Mouse (Mus musculus): ENCODE data around the gene Loxl1. TPM values are rescaled to one million over a fixed set of nuclear protein-coding genes. Genes with fewer than 3 reads are reported as not detected.
"Not testable (repeated sequence)": the region's sequence is repeated elsewhere in the genome, so short reads cannot be mapped to it uniquely, and the experiment has no call there.

Gene Loxl1
- polyA plus RNA-seq, 1 experiment from 2014 or later, result 1.2 TPM

GRCm38 (mm10) chr9:58275115-58275774 is 37.7 kb downstream of the Loxl1 start:
- no peaks in the 10 kb centered on the region for H3K9me3 ChIP-seq (ENCODE audit: control insufficient read depth, low read length)
- H3K9ac ChIP-seq (replicated peaks; ENCODE audit: low read depth, low read length), result no peak overlapping the region
- no peak overlapping the region for H3K27ac ChIP-seq (ENCODE audit: low read depth, low read length)
- peaks cover 7% of the 10 kb centered on the region; the same call in 1 of the 2 replicates for H3K4me1 ChIP-seq (ENCODE audit: control insufficient read depth, insufficient read depth, low read length)
- H3K27me3 ChIP-seq (ENCODE audit: control insufficient read depth, insufficient read depth, low read length), result no peaks in the 10 kb centered on the region
- no peak overlapping the region for H3K4me2 ChIP-seq (ENCODE audit: low read depth, low read length)
- H3K36me3 ChIP-seq (ENCODE audit: control insufficient read depth, insufficient read depth, low read length), result no peaks in the 10 kb centered on the region
- no peak overlapping the region for H3K4me3 ChIP-seq (ENCODE audit: low read depth, low read length)
- WGBS, result 38% methylated on average over 8 of the region's 8 CpGs
- no peak for ATAC-seq (ENCODE audit: low read depth)

DNA sequence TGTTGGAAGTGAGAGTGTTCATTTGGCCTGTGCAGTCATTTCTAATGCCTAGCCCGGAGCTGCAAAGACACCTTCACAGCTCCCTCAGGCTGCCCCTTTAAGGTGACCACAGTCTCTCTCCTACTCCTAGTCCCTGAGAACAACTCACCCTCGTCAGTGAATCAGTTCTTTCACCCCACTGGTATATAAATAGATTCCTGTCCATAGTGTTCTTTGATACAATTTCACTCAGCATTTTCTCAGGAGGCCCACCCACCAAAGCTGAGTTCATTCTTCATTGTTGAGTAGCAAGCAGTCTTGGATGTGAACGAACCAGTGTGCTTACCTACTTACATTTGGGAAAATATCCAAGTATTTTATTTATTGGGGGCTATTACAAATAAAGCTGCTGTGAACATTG is 38.4 kb downstream of the Loxl1 start:
- no peak for ATAC-seq (ENCODE audit: low read depth)
- H3K4me3 ChIP-seq (ENCODE audit: low read depth, low read length), result no peak overlapping the region
- no peak overlapping the region for H3K9ac ChIP-seq (replicated peaks; ENCODE audit: low read depth, low read length)
- no peaks in the 10 kb centered on the region for H3K9me3 ChIP-seq (ENCODE audit: control insufficient read depth, low read length)
- no peaks in the 10 kb centered on the region for H3K36me3 ChIP-seq (ENCODE audit: control insufficient read depth, insufficient read depth, low read length)
- no peak overlapping the region for H3K4me2 ChIP-seq (ENCODE audit: low read depth, low read length)
- H3K27ac ChIP-seq (ENCODE audit: low read depth, low read length), result 0 out of 2 replicates have a peak overlapping the region, but pooled peaks have one; percentile 2
- H3K4me1 ChIP-seq (ENCODE audit: control insufficient read depth, insufficient read depth, low read length), result peaks cover 7% of the 10 kb centered on the region; the same call in 1 of the 2 replicates
- no peaks in the 10 kb centered on the region for H3K27me3 ChIP-seq (ENCODE audit: control insufficient read depth, insufficient read depth, low read length)
- WGBS, result 39% methylated on average over 3 of the region's 3 CpGs

GRCm38 (mm10) chr9:58274101-58274604 is 38.8 kb downstream of the Loxl1 start:
- Histone ChIP-seq H3K9ac (replicated peaks; ENCODE audit: low read depth, low read length) (no peak overlapping the region), H3K27me3 (ENCODE audit: control insufficient read depth, insufficient read depth, low read length) (no peaks in the 10 kb centered on the region), H3K9me3 (ENCODE audit: control insufficient read depth, low read length) (no peaks in the 10 kb centered on the region), H3K4me1 (ENCODE audit: control insufficient read depth, insufficient read depth, low read length) (peaks cover 7% of the 10 kb centered on the region; the same call in 1 of the 2 replicates), H3K4me2 (ENCODE audit: low read depth, low read length) (no peak overlapping the region), H3K36me3 (ENCODE audit: control insufficient read depth, insufficient read depth, low read length) (no peaks in the 10 kb centered on the region), H3K4me3 (ENCODE audit: low read depth, low read length) (no peak overlapping the region), H3K27ac (ENCODE audit: low read depth, low read length) (no peak overlapping the region)
- 85% methylated on average over 7 of the region's 7 CpGs for WGBS
- ATAC-seq (ENCODE audit: low read depth), result no peak

GRCm38 (mm10) chr9:58272855-58273254 is 40.1 kb downstream of the Loxl1 start:
- no peak for ATAC-seq (ENCODE audit: low read depth)
- H3K4me3 ChIP-seq (ENCODE audit: low read depth, low read length), result no peak overlapping the region
- 75% methylated on average over 9 of the region's 9 CpGs for WGBS
- H3K9me3 ChIP-seq (ENCODE audit: control insufficient read depth, low read length), result no peaks in the 10 kb centered on the region
- H3K4me1 ChIP-seq (ENCODE audit: control insufficient read depth, insufficient read depth, low read length), result peaks cover 7% of the 10 kb centered on the region; the same call in 1 of the 2 replicates
- no peak overlapping the region for H3K4me2 ChIP-seq (ENCODE audit: low read depth, low read length)
- no peak overlapping the region for H3K9ac ChIP-seq (replicated peaks; ENCODE audit: low read depth, low read length)
- H3K27me3 ChIP-seq (ENCODE audit: control insufficient read depth, insufficient read depth, low read length), result no peaks in the 10 kb centered on the region
- H3K27ac ChIP-seq (ENCODE audit: low read depth, low read length), result no peak overlapping the region
- no peaks in the 10 kb centered on the region for H3K36me3 ChIP-seq (ENCODE audit: control insufficient read depth, insufficient read depth, low read length)

DNA sequence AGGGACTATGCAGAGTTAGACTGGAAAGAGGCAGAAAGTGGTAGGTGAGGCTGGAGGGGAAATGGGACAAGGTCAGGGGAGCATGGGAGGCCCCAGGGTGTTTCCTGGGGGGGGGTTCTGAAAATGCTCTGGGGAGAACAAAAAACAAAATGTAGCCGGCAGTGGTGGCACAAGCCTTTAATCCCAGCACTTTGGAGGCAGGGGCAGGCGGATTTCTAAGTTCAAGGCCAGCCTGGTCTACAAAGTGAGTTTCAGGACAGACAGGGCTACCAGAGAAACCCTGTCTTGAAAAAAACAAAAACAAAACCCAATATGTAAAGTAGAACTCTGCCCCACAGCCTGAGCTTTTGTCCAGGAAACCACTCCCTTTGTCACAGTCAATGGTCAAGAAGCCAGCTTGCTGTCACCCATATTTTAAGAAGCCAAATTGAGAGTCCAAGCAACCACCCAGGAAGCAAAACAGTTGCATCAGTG is 40.9 kb downstream of the Loxl1 start:
- peaks cover 7% of the 10 kb centered on the region; the same call in 1 of the 2 replicates for H3K4me1 ChIP-seq (ENCODE audit: control insufficient read depth, insufficient read depth, low read length)
- H3K9ac ChIP-seq (replicated peaks; ENCODE audit: low read depth, low read length), result no peak overlapping the region
- H3K4me2 ChIP-seq (ENCODE audit: low read depth, low read length), result no peak overlapping the region
- H3K27ac ChIP-seq (ENCODE audit: low read depth, low read length), result no peak overlapping the region
- no peaks in the 10 kb centered on the region for H3K9me3 ChIP-seq (ENCODE audit: control insufficient read depth, low read length)
- H3K36me3 ChIP-seq (ENCODE audit: control insufficient read depth, insufficient read depth, low read length), result no peaks in the 10 kb centered on the region
- 81% methylated on average over 2 of the region's 2 CpGs for WGBS
- ATAC-seq (ENCODE audit: low read depth), result no peak
- H3K27me3 ChIP-seq (ENCODE audit: control insufficient read depth, insufficient read depth, low read length), result no peaks in the 10 kb centered on the region
- no peak overlapping the region for H3K4me3 ChIP-seq (ENCODE audit: low read depth, low read length)

GRCm38 (mm10) chr9:58271551-58271950 is 41.4 kb downstream of the Loxl1 start:
- not testable (repeated sequence) for ATAC-seq (ENCODE audit: low read depth); H3K27me3 ChIP-seq (ENCODE audit: control insufficient read depth, insufficient read depth, low read length); H3K27ac ChIP-seq (ENCODE audit: low read depth, low read length); H3K9me3 ChIP-seq (ENCODE audit: control insufficient read depth, low read length); H3K4me3 ChIP-seq (ENCODE audit: low read depth, low read length); H3K4me1 ChIP-seq (ENCODE audit: control insufficient read depth, insufficient read depth, low read length); H3K4me2 ChIP-seq (ENCODE audit: low read depth, low read length); H3K9ac ChIP-seq (replicated peaks; ENCODE audit: low read depth, low read length); H3K36me3 ChIP-seq (ENCODE audit: control insufficient read depth, insufficient read depth, low read length)
- 91% methylated on average over 9 of the region's 9 CpGs for WGBS

DNA sequence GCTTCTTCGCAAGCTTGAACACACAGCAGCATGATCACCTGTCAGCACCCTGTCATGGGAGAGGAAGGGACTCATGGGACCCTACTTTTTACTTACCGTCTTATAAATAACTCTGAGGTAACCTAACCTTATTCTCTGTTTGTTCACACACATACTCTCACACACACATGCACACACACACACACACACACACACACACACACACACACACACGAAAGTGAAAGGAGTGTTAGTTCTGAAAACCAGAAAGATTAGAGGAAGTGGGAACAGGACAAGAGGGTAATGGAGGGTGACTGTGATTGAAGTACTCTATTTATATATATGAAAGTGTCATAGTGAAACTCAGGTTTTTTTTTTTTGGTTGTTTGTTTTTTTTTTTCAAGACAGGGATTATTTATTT is 41.9 kb downstream of the Loxl1 start:
- H3K4me3 ChIP-seq (ENCODE audit: low read depth, low read length), result no peak overlapping the region
- H3K9ac ChIP-seq (replicated peaks; ENCODE audit: low read depth, low read length), result no peak overlapping the region
- no peaks in the 10 kb centered on the region for H3K27me3 ChIP-seq (ENCODE audit: control insufficient read depth, insufficient read depth, low read length)
- no peak for ATAC-seq (ENCODE audit: low read depth)
- peaks cover 7% of the 10 kb centered on the region; the same call in 1 of the 2 replicates for H3K4me1 ChIP-seq (ENCODE audit: control insufficient read depth, insufficient read depth, low read length)
- no peak overlapping the region for H3K4me2 ChIP-seq (ENCODE audit: low read depth, low read length)
- no peaks in the 10 kb centered on the region for H3K36me3 ChIP-seq (ENCODE audit: control insufficient read depth, insufficient read depth, low read length)
- WGBS, result 94% methylated on average over 3 of the region's 3 CpGs
- H3K27ac ChIP-seq (ENCODE audit: low read depth, low read length), result no peak overlapping the region
- no peaks in the 10 kb centered on the region for H3K9me3 ChIP-seq (ENCODE audit: control insufficient read depth, low read length)

DNA sequence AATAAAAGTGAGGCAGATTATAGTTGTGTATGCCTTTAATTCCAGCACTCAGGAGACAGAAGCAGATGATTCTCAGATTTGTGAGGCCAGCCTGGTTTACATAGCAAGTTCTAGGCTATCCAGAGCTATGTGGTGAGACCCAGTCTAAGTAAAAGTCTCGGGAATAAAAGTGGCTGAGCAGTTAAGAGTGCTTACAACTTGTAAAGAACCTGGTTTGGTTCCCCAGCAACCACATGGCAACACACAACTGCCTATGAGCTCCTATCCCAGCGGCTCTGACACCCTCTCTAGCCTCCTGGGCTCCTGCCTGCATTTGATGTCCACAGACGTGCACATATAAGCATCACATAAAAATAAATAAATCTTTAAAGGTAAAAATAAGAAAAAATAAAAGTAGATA is 42.9 kb downstream of the Loxl1 start:
- Histone ChIP-seq H3K4me2 (ENCODE audit: low read depth, low read length) (no peak overlapping the region), H3K9ac (replicated peaks; ENCODE audit: low read depth, low read length) (no peak overlapping the region), H3K4me1 (ENCODE audit: control insufficient read depth, insufficient read depth, low read length) (peaks cover under 1% of the 10 kb centered on the region; the same call in 1 of the 2 replicates), H3K9me3 (ENCODE audit: control insufficient read depth, low read length) (no peaks in the 10 kb centered on the region), H3K27me3 (ENCODE audit: control insufficient read depth, insufficient read depth, low read length) (no peaks in the 10 kb centered on the region), H3K27ac (ENCODE audit: low read depth, low read length) (no peak overlapping the region), H3K4me3 (ENCODE audit: low read depth, low read length) (no peak overlapping the region), H3K36me3 (ENCODE audit: control insufficient read depth, insufficient read depth, low read length) (no peaks in the 10 kb centered on the region)
- ATAC-seq (ENCODE audit: low read depth), result no peak
- 49% methylated on average over 3 of the region's 3 CpGs for WGBS
